In the genomic region with DNA sequence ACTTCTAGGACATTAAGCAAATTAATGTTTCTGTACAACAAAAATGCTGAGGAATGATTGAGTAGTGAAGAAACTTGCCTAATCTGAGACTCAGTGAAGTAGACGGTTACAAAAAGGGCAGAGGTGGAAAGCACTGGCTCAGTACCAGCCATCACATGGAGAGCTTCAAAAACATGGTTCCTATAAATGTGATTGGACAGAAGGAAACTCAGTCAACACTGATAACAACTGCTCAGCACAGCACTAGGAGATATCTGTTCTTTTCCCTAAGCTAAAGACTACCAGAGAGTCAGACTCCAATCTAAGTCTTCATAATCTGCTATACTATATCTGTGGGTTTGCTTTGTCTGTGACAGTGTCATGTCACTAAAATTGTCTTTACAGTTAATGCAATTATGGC, we compare ENCODE assay signal across 27 mouse cellular contexts. TPM values are rescaled to one million over a fixed set of nuclear protein-coding genes. Genes with fewer than 3 reads are reported as not detected.
"Had no signal": no experiment of that assay in that cellular context is flagged by ENCODE, and none has a peak within 500 bp of the region (broad histone marks: within the 10 kb centered on the region; RNA-seq: fewer than 3 reads in every experiment).

No protein-coding gene starts in this region.

- H3K4me1 ChIP-seq: embryonic facial prominence, embryonic 10.5 days; embryonic facial prominence, embryonic 12.5 days; embryonic facial prominence, embryonic 13.5 days; embryonic facial prominence, embryonic 15.5 days; forebrain, embryonic 10.5 days; forebrain, embryonic 12.5 days; forebrain, embryonic 13.5 days; forebrain, embryonic 15.5 days had no signal

- ATAC-seq: forebrain, embryonic 13.5 days; forebrain, embryonic 14.5 days; forebrain, embryonic 15.5 days; forebrain, embryonic 16.5 days; forebrain, postnatal 0 days had no signal

- H3K9me3 ChIP-seq: embryonic facial prominence, embryonic 10.5 days; embryonic facial prominence, embryonic 12.5 days; embryonic facial prominence, embryonic 13.5 days; embryonic facial prominence, embryonic 15.5 days; forebrain, embryonic 10.5 days; forebrain, embryonic 12.5 days; forebrain, embryonic 13.5 days; forebrain, embryonic 15.5 days had no signal

- H3K36me3 ChIP-seq: embryonic facial prominence, embryonic 10.5 days; embryonic facial prominence, embryonic 12.5 days; embryonic facial prominence, embryonic 13.5 days; embryonic facial prominence, embryonic 15.5 days; forebrain, embryonic 10.5 days; forebrain, embryonic 12.5 days; forebrain, embryonic 15.5 days had no signal

- DNase-seq: cerebellum, adult 9-10 months; cerebellum, adult 9-11 months; cerebellum, postnatal 10 days; cerebellum, postnatal 14 days; cerebellum, postnatal 25 days; cerebellum, postnatal 36 days; embryo, embryonic 11 days; forebrain, postnatal 0 days; gastrocnemius, adult 2 months; gastrocnemius, postnatal 10 days; gastrocnemius, postnatal 14 days; gastrocnemius, postnatal 25 days; gastrocnemius, postnatal 36 days; heart, adult 11 months; heart, adult 18-20 months; heart, adult 2 months had no signal

- H3K9ac ChIP-seq: embryonic facial prominence, embryonic 12.5 days; embryonic facial prominence, embryonic 13.5 days; embryonic facial prominence, embryonic 15.5 days; forebrain, embryonic 12.5 days; forebrain, embryonic 13.5 days; forebrain, embryonic 15.5 days; forebrain, postnatal 0 days had no signal

- H3K4me2 ChIP-seq: embryonic facial prominence, embryonic 12.5 days; embryonic facial prominence, embryonic 13.5 days; embryonic facial prominence, embryonic 15.5 days; forebrain, embryonic 12.5 days; forebrain, embryonic 13.5 days; forebrain, embryonic 15.5 days had no signal

- H3K4me3 ChIP-seq: embryonic facial prominence, embryonic 10.5 days; embryonic facial prominence, embryonic 12.5 days; embryonic facial prominence, embryonic 13.5 days; embryonic facial prominence, embryonic 15.5 days; erythroblast, embryonic 14.5 days; forebrain, embryonic 10.5 days; forebrain, embryonic 12.5 days; forebrain, embryonic 13.5 days; forebrain, embryonic 15.5 days; gastrocnemius, adult 2 months; heart, adult 2 months had no signal

- H3K27ac ChIP-seq: embryonic facial prominence, embryonic 10.5 days; embryonic facial prominence, embryonic 12.5 days; embryonic facial prominence, embryonic 13.5 days; embryonic facial prominence, embryonic 15.5 days; forebrain, embryonic 10.5 days; forebrain, embryonic 12.5 days; forebrain, embryonic 13.5 days; forebrain, embryonic 15.5 days; gastrocnemius, adult 2 months; heart, adult 2 months had no signal

- H3K27me3 ChIP-seq: embryonic facial prominence, embryonic 12.5 days; embryonic facial prominence, embryonic 13.5 days; embryonic facial prominence, embryonic 15.5 days; forebrain, embryonic 12.5 days; forebrain, embryonic 13.5 days; forebrain, embryonic 15.5 days had no signal

RNA-seq across cellular contexts. Expression of a gene that starts 25.2 kb away (rescaled TPM):
- polyA plus RNA-seq: erythroblast, embryonic 14.5 days; forebrain, embryonic 10.5 days; forebrain, embryonic 13.5 days; forebrain, embryonic 14.5 days; forebrain, embryonic 15.5 days; forebrain, embryonic 16.5 days had no signal
